Mouse (Mus musculus) spleen, adult 2 months (tissue): ENCODE results near the gene Tbkbp1.

Experiments used
- CTCF ChIP-seq: fragments of 200-500 bp; IDR thresholded peaks from 2 replicates; pipeline ENCODE4 v1.5.1; 2011; ENCODE audit warnings: mild to moderate bottlenecking, inconsistent platforms; ENCODE audit not compliant: insufficient read depth, insufficient read length, insufficient replicate concordance; ENCODE audit errors: extremely low read depth
- POLR2A ChIP-seq: fragments of 200-500 bp; IDR thresholded peaks from 2 replicates; pipeline ENCODE4 v1.6.1; 2011; ENCODE audit warnings: low read depth, low read length, inconsistent platforms

- TF ChIP-seq CTCF, result no peak
- peak; percentile 56 for TF ChIP-seq POLR2A
Measured at GRCm38 (mm10) chr11:97126645-97127468, 24.4 kb downstream of the Tbkbp1 start.
